Mouse (Mus musculus): ENCODE measurements around the gene Mdm2. TPM values are rescaled to one million over a fixed set of nuclear protein-coding genes. Genes with fewer than 3 reads are reported as not detected.

The Mdm2 gene
- total and polyA plus RNA-seq, 3 experiments = 79.8 to 136 (median 112) TPM

DNA sequence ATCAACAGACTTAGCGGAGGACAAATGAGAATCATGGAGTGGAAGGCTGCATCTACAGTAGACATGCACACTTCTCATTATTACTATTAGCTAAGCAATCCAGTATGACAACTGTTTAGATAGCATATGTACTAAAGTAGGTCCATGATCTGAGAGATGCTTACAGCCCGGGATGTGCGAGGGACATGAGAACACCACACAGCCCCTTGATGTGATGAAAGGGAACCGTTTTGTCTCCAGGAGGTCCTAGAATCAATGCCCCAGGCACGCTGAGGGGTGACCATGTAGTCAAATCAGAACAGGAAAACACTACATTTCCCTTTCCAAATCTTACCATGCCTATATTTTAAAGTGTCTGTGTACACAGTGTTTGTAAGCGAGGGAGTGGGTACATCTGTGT is 41.2 kb upstream of the Mdm2 start:
- dilution Hi-C loops (cut with MboI; ENCODE audit: extremely low pct_ligation_motif_present, extremely low pct_unique_long_range_greater_than_20kb, low sequenced_read_pairs) (no loop called here), in situ Hi-C loops (cut with MboI; ENCODE audit: low pct_ligation_motif_present, low pct_unique_long_range_greater_than_20kb, low sequenced_read_pairs) (no loop called here)
- H3K4me1 ChIP-seq (ENCODE audit: control insufficient read depth in 1 of 2, insufficient read depth in 2 of 2) = peaks cover 0 to 5% of the 10 kb centered on the region in 2 experiments; a peak in 2 of 4 replicates
- H3K36me3 ChIP-seq (replicated peaks in 1 of 2; ENCODE audit: control insufficient read depth in 1 of 2, insufficient read depth in 1 of 2, low read length in 1 of 2) = peaks cover 50 to 79% of the 10 kb centered on the region in 2 experiments
- no peaks in the 10 kb centered on the region for H3K27me3 ChIP-seq (replicated peaks)
- no peak overlapping the region for H3K4me3 ChIP-seq (replicated peaks in 1 of 3; ENCODE audit: low read depth in 2 of 3, low read length in 2 of 3, poor library complexity in 1 of 3)
- TF ChIP-seq MAZ (IDR thresholded peaks at IDR 0.05; ENCODE audit: low read depth, low read length) = no peak
- TF ChIP-seq UBTF (IDR thresholded peaks at IDR 0.05; ENCODE audit: low read depth, low read length) = no peak
- no peak for TF ChIP-seq TBP (conservative IDR thresholded peaks at IDR 0.05; ENCODE audit: low read depth, low read length)
- TF ChIP-seq JUN (IDR thresholded peaks at IDR 0.05; ENCODE audit: insufficient read depth, low read depth, low read length) = no peak
- no peak for TF ChIP-seq MYC (IDR thresholded peaks at IDR 0.05; ENCODE audit: low read depth, low read length)
- TF ChIP-seq PAX5 (IDR thresholded peaks at IDR 0.05; ENCODE audit: low read length) = no peak
- no peak for TF ChIP-seq RAD21 (IDR thresholded peaks at IDR 0.05; ENCODE audit: low read depth, low read length)
- TF ChIP-seq ZNF384 (IDR thresholded peaks at IDR 0.05; ENCODE audit: low read depth, low read length) = no peak
- no peak for TF ChIP-seq CHD1 (IDR thresholded peaks at IDR 0.05; ENCODE audit: low read depth, low read length)
- no peak for TF ChIP-seq BHLHE40 (IDR thresholded peaks at IDR 0.05; ENCODE audit: low read depth, low read length)
- TF ChIP-seq EP300 (IDR thresholded peaks at IDR 0.05; ENCODE audit: low read length) = no peak
- TF ChIP-seq SMC3 (IDR thresholded peaks at IDR 0.05; ENCODE audit: low read depth, low read length) = no peak
- no peak for TF ChIP-seq MAX (IDR thresholded peaks at IDR 0.05; ENCODE audit: low read length)
- no peak for TF ChIP-seq CHD2 (IDR thresholded peaks at IDR 0.05; ENCODE audit: low read length)
- TF ChIP-seq JUND (conservative IDR thresholded peaks at IDR 0.05; ENCODE audit: low read depth, low read length) = no peak
- no peak for TF ChIP-seq E2F4 (IDR thresholded peaks at IDR 0.05; ENCODE audit: insufficient replicate concordance, low read depth, low read length)
- H3K27ac ChIP-seq (ENCODE audit: insufficient read depth, low read depth) = no peak overlapping the region
- peaks cover 36% of the 10 kb centered on the region for H3K9me3 ChIP-seq (replicated peaks; ENCODE audit: low read length)
- DNase-seq (ENCODE audit: extremely low read depth) = no peak
- H3K4me2 ChIP-seq (ENCODE audit: insufficient read depth, low read depth, poor library complexity, severe bottlenecking) = no peak overlapping the region
- H3K79me2 ChIP-seq (replicated peaks; ENCODE audit: control insufficient read depth, extremely low read depth, insufficient read depth, poor library complexity, severe bottlenecking) = no peaks in the 10 kb centered on the region
- no peak overlapping the region for H3K9ac ChIP-seq (ENCODE audit: insufficient read depth, low read depth)

DNA sequence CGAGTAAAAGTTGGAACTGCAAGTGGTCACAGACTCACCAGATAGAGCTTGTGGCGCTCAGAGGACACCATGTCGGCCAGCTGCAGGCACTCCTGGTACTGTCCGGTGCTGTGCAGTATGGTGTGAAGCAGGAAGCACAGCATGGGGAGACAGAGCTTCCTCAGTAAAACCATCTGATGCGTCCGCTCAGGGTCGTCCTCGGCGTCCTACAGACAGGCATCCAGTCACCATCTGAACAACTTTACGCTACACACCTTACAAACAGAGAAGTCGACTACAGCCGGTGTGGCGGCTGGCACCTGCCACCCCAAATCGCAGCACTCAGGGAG is 40.7 kb upstream of the Mdm2 start:
- Histone ChIP-seq H3K4me1 (ENCODE audit: control insufficient read depth in 1 of 2, insufficient read depth in 2 of 2) (peaks cover 0 to 5% of the 10 kb centered on the region in 2 experiments; a peak in 2 of 4 replicates), H3K4me3 (replicated peaks in 1 of 3; ENCODE audit: low read depth in 2 of 3, low read length in 2 of 3, poor library complexity in 1 of 3) (no peak overlapping the region), H3K36me3 (replicated peaks in 1 of 2; ENCODE audit: control insufficient read depth in 1 of 2, insufficient read depth in 1 of 2, low read length in 1 of 2) (peaks cover 48 to 74% of the 10 kb centered on the region in 2 experiments), H3K79me2 (replicated peaks; ENCODE audit: control insufficient read depth, extremely low read depth, insufficient read depth, poor library complexity, severe bottlenecking) (no peaks in the 10 kb centered on the region), H3K27me3 (replicated peaks) (no peaks in the 10 kb centered on the region), H3K27ac (ENCODE audit: insufficient read depth, low read depth) (no peak overlapping the region), H3K9ac (ENCODE audit: insufficient read depth, low read depth) (no peak overlapping the region), H3K9me3 (replicated peaks; ENCODE audit: low read length) (peaks cover 36% of the 10 kb centered on the region), H3K4me2 (ENCODE audit: insufficient read depth, low read depth, poor library complexity, severe bottlenecking) (no peak overlapping the region)
- no peak for DNase-seq (ENCODE audit: extremely low read depth)
- in situ Hi-C loops (cut with MboI; ENCODE audit: low pct_ligation_motif_present, low pct_unique_long_range_greater_than_20kb, low sequenced_read_pairs) (no loop called here), dilution Hi-C loops (cut with MboI; ENCODE audit: extremely low pct_ligation_motif_present, extremely low pct_unique_long_range_greater_than_20kb, low sequenced_read_pairs) (no loop called here)
- TF ChIP-seq TCF12 (IDR thresholded peaks at IDR 0.05; ENCODE audit: low read depth, low read length) (no peak), UBTF (IDR thresholded peaks at IDR 0.05; ENCODE audit: low read depth, low read length) (no peak), RAD21 (IDR thresholded peaks at IDR 0.05; ENCODE audit: low read depth, low read length) (no peak), E2F4 (IDR thresholded peaks at IDR 0.05; ENCODE audit: insufficient replicate concordance, low read depth, low read length) (no peak), CHD2 (IDR thresholded peaks at IDR 0.05; ENCODE audit: low read length) (no peak), SIN3A (IDR thresholded peaks at IDR 0.05; ENCODE audit: low read length) (no peak), POLR2AphosphoS2 (IDR thresholded peaks at IDR 0.05; ENCODE audit: low read depth, low read length) (no peak), USF2 (conservative IDR thresholded peaks at IDR 0.05; ENCODE audit: low read depth, low read length) (no peak), MAFK (IDR thresholded peaks at IDR 0.05; ENCODE audit: insufficient replicate concordance, low read length) (no peak), RCOR1 (conservative IDR thresholded peaks at IDR 0.05; ENCODE audit: low read depth, low read length) (no peak), MAZ (IDR thresholded peaks at IDR 0.05; ENCODE audit: low read depth, low read length) (no peak), MAX (IDR thresholded peaks at IDR 0.05; ENCODE audit: low read length) (no peak), POLR2A (IDR thresholded peaks at IDR 0.05; ENCODE audit: low read depth, low read length) (no peak), BHLHE40 (IDR thresholded peaks at IDR 0.05; ENCODE audit: low read depth, low read length) (no peak), PAX5 (IDR thresholded peaks at IDR 0.05; ENCODE audit: low read length) (no peak)
